Mouse (Mus musculus) intestine, embryonic 14.5 days (tissue): ENCODE data around the gene Cdc20b. TPM values are rescaled to one million over a fixed set of nuclear protein-coding genes. Genes with fewer than 3 reads are reported as not detected.
"Not testable (repeated sequence)": the region's sequence is repeated elsewhere in the genome, so short reads cannot be mapped to it uniquely, and the experiment has no call there.

ENCODE experiments used
- ATAC-seq: fragments of 200-750 bp; cut with Nextera tagmentation; replicated peaks from 2 replicates; pipeline ENCODE4 v1.8.0; 2017; ENCODE audit warnings: low read depth, moderate number of reproducible peaks, moderate TSS enrichment, moderate library complexity; ENCODE audit not compliant: low FRiP score, low TSS enrichment
- DNase-seq: peaks from one replicate; pipeline ENCODE4 v3.0.0-alpha.2; 2018; ENCODE audit warnings: low spot score
- H3K27ac ChIP-seq: fragments of 300-500 bp; sonication (generic); 2 replicates; pipeline ENCODE4 v1.5.1; 2014; ENCODE audit warnings: low read depth, mild to moderate bottlenecking, control low read depth
- H3K27me3 ChIP-seq: fragments of 300-500 bp; sonication (generic); replicated peaks from 2 replicates; pipeline ENCODE4 v1.6.1; 2014; ENCODE audit warnings: low read length, control low read depth; ENCODE audit not compliant: control insufficient read depth, insufficient read depth
- H3K36me3 ChIP-seq: fragments of 300-500 bp; sonication (generic); 2 replicates; pipeline ENCODE4 v1.6.1; 2014; ENCODE audit warnings: low read length, control low read depth; ENCODE audit not compliant: control insufficient read depth, insufficient read depth
- H3K4me1 ChIP-seq: fragments of 300-500 bp; sonication (generic); replicated peaks from 2 replicates; pipeline ENCODE4 v1.6.1; 2014; ENCODE audit warnings: low read length, control low read depth, mixed read lengths; ENCODE audit not compliant: control insufficient read depth, insufficient read depth
- H3K4me2 ChIP-seq: fragments of 300-500 bp; sonication (generic); 2 replicates; pipeline ENCODE4 v1.6.1; 2014; ENCODE audit warnings: low read length
- H3K4me3 ChIP-seq: fragments of 300-500 bp; sonication (generic); 2 replicates; pipeline ENCODE4 v1.5.1; 2014; ENCODE audit warnings: low read depth, low read length, control low read depth, mixed read lengths
- H3K9ac ChIP-seq: fragments of 300-500 bp; sonication (generic); 2 replicates; pipeline ENCODE4 v1.6.1; 2014; ENCODE audit warnings: mild to moderate bottlenecking, low read length
- H3K9me3 ChIP-seq: fragments of 300-500 bp; sonication (generic); 2 replicates; pipeline ENCODE4 v1.6.1; 2016; ENCODE audit warnings: low read length, control low read depth; ENCODE audit not compliant: control insufficient read depth
- WGBS: fragments of 180-500 bp; shearing (Covaris S2); extraction: QIAGEN DNeasy Blood & Tissue Kit; methylation state at CpG from one replicate; pipeline ENCODE4 v1.1.7; 2014; 5-methylcytosine and 5-hydroxymethylcytosine counted together
- polyA plus RNA-seq: library from polyadenylated mRNA; unstranded; fragments of >200 nt; fragmentation: Nextera tagmentation; extraction: Ambion mirVana; gene quantifications from 2 replicates; pipeline ENCODE4 v1.2.1, GENCODE M21; 2014

Cdc20b gene
- polyA plus RNA-seq, 1 experiment from 2014 or later: not detected

GRCm38 (mm10) chr13:113013174-113013953, 21.5 kb upstream of the Cdc20b start:
- Histone ChIP-seq H3K4me2 (peak overlapping the region; percentile 37), H3K4me3 (peak overlapping the region; percentile 20; the same call in 1 of the 2 replicates)
- H3K4me1 ChIP-seq, ATAC-seq, H3K27ac ChIP-seq, H3K9me3 ChIP-seq, H3K9ac ChIP-seq, H3K36me3 ChIP-seq, H3K27me3 ChIP-seq: not testable (repeated sequence)
- peak; percentile 54 for DNase-seq
- WGBS: 33% methylated on average over 19 of the region's 20 CpGs

- no peaks in the 10 kb centered on the region for H3K36me3 ChIP-seq
- H3K4me1 ChIP-seq: no peaks in the 10 kb centered on the region
- no peak overlapping the region for H3K4me2 ChIP-seq
- no peak overlapping the region for H3K9ac ChIP-seq
- H3K27ac ChIP-seq: no peak overlapping the region
- ATAC-seq: no peak
- H3K27me3 ChIP-seq: no peaks in the 10 kb centered on the region
- no peak for DNase-seq
- no peaks in the 10 kb centered on the region for H3K9me3 ChIP-seq
- no peak overlapping the region for H3K4me3 ChIP-seq
- WGBS: 87% methylated on average over 2 of the region's 2 CpGs
Observed at GRCm38 (mm10) chr13:113021521-113021920, 13.4 kb upstream of the Cdc20b start.

- ATAC-seq: peak; percentile 58; the same call in 1 of the 2 replicates
- DNase-seq: no peak
- H3K36me3 ChIP-seq: no peaks in the 10 kb centered on the region
- H3K27ac ChIP-seq: no peak overlapping the region
- no peaks in the 10 kb centered on the region for H3K9me3 ChIP-seq
- no peak overlapping the region for H3K4me3 ChIP-seq
- no peaks in the 10 kb centered on the region for H3K4me1 ChIP-seq
- no peak overlapping the region for H3K4me2 ChIP-seq
- no peaks in the 10 kb centered on the region for H3K27me3 ChIP-seq
- WGBS: 74% methylated on average over 8 of the region's 8 CpGs
- H3K9ac ChIP-seq: no peak overlapping the region
Observed at GRCm38 (mm10) chr13:113022467-113022866, 12.4 kb upstream of the Cdc20b start.

- H3K4me2 ChIP-seq: no peak overlapping the region
- H3K9me3 ChIP-seq: no peaks in the 10 kb centered on the region
- H3K4me3 ChIP-seq: no peak overlapping the region
- no peak overlapping the region for H3K27ac ChIP-seq
- no peaks in the 10 kb centered on the region for H3K36me3 ChIP-seq
- no peaks in the 10 kb centered on the region for H3K27me3 ChIP-seq
- no peaks in the 10 kb centered on the region for H3K4me1 ChIP-seq
- WGBS: 69% methylated on average over 17 of the region's 17 CpGs
- DNase-seq (no peak), ATAC-seq (no peak)
- H3K9ac ChIP-seq: no peak overlapping the region
Observed at GRCm38 (mm10) chr13:113023274-113024143, 11.4 kb upstream of the Cdc20b start.

GRCm38 (mm10) chr13:113031351-113031750, 3.6 kb upstream of the Cdc20b start:
- DNase-seq (peak; percentile 64), ATAC-seq (peak; percentile 20)
- peaks cover 3% of the 10 kb centered on the region for H3K4me1 ChIP-seq
- peak overlapping the region; percentile 54; the same call in 1 of the 2 replicates for H3K4me3 ChIP-seq
- H3K27ac ChIP-seq: no peak overlapping the region
- no peaks in the 10 kb centered on the region for H3K9me3 ChIP-seq
- no peaks in the 10 kb centered on the region for H3K36me3 ChIP-seq
- WGBS: 4% methylated on average over 7 of the region's 7 CpGs
- peak overlapping the region; percentile 98 for H3K4me2 ChIP-seq
- H3K27me3 ChIP-seq: peaks cover 55% of the 10 kb centered on the region
- H3K9ac ChIP-seq: no peak overlapping the region

DNA sequence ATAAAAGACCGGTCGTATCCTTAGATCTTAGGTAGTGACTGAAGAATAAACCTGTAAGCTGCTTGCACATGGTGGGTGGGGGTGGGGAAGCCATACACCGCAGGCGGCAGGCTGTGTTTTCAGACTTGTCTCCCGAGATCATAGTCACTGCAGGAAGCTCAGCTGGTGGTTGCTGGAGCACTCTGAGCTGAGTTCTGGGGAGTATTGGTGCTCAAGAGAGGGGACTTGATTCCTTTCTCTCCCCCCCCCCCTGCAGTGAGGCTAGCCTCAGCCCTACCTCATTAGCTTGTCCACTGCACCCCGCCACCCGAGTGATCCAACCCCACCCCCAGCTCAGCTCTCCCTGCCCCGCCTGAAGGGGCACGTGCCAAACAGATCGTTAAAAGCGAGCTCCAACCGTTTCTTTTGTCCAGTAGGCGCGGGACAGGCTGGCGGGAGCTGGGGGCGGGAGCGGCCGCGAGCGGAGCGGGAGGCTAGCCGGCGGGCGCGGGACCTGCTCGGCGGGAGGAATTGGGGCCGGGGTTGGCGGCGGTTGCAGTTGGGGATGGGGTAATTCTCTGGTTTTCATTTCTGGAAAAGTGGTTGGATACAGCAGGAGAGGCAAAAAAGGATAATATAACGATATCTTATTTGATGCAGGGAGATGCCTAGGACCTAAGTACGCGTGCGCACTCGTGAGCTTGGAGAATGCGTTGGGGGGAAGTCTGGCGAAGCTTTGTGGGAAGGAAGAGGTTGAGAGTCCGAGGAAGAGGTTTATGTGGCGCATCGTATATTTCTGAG, 2.9 kb upstream of the Cdc20b start:
- WGBS: under 1% methylated on average over 40 of the region's 40 CpGs
- Histone ChIP-seq H3K4me3 (peak overlapping the region; percentile 54), H3K9ac (peak overlapping the region; percentile 49), H3K27me3 (peaks cover 55% of the 10 kb centered on the region), H3K27ac (no peak overlapping the region), H3K4me1 (peaks cover 3% of the 10 kb centered on the region), H3K36me3 (no peaks in the 10 kb centered on the region), H3K4me2 (peak overlapping the region; percentile 98), H3K9me3 (no peaks in the 10 kb centered on the region)
- DNase-seq (peak; percentile 81), ATAC-seq (peak; percentile 53)

DNA sequence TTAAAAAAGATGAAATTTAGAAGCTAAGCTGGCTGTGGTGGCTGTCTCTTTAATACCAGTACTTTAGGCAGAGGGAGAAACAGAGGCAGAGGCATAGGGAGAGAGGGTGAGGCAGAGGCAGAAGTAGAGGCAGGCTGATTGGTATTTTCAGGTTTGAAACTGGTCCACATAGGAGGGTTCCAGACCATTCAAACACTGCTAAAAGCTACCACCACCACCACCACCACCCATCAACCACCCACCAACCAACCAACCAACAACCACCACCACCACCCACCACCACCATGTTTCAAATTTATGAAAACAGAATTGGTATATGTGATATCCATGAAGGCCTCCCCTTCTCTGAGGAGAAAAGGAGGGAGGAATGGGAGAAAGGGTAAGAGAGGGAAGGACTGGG, 2.1 kb upstream of the Cdc20b start:
- DNase-seq: no peak
- H3K9me3 ChIP-seq: no peaks in the 10 kb centered on the region
- no peak overlapping the region for H3K9ac ChIP-seq
- peaks cover 58% of the 10 kb centered on the region for H3K27me3 ChIP-seq
- no peak overlapping the region for H3K4me3 ChIP-seq
- H3K27ac ChIP-seq: no peak overlapping the region
- peaks cover 3% of the 10 kb centered on the region for H3K4me1 ChIP-seq
- no peak overlapping the region for H3K4me2 ChIP-seq
- no peaks in the 10 kb centered on the region for H3K36me3 ChIP-seq
- no peak for ATAC-seq

DNA sequence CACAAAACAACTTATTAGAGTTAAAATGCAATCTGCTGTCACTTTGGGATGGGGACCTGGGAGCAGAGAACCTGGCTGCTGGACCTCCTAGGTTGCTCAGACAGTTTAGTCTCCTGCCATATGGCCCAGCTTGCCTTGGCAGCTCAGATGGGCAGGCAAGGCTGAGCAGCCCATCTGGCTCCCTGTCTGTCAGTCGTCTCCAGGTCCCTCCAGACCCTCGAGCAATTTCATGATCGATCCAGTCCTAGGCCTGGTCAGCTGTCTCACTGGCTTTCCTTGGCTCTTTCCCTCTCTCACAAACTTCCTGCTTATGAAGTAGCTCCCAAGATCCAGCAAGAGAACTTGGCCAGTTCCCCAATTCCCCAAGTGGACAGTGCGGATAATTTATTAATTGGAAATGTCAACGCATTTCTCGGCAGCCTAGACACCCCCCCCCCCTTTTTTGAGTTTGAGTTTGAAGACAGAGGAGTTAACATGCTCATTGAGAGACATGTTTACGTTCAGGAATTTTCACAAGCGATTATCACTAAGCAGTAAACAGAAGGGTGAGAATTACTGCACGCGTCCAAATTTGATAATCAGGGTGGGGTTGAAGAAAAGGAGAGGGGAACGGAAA, 532 bp upstream of the Cdc20b start:
- Histone ChIP-seq H3K9me3 (no peaks in the 10 kb centered on the region), H3K27me3 (peaks cover 58% of the 10 kb centered on the region), H3K4me1 (peaks cover 8% of the 10 kb centered on the region), H3K4me3 (peak overlapping the region; percentile 50), H3K9ac (0 out of 2 replicates have a peak overlapping the region, but pooled peaks have one; percentile 29), H3K27ac (no peak overlapping the region), H3K4me2 (peak overlapping the region; percentile 82), H3K36me3 (no peaks in the 10 kb centered on the region)
- no peak for ATAC-seq
- DNase-seq: no peak
- 2% methylated on average over 11 of the region's 11 CpGs for WGBS
